ENCODE assay signal across 23 mouse cellular contexts in genomic region chrX:162913651-162914050, GRCm38 (mm10). TPM values are rescaled to one million over a fixed set of nuclear protein-coding genes. Genes with fewer than 3 reads are reported as not detected.
"Had no signal": no experiment of that assay in that cellular context is flagged by ENCODE, and none has a peak within 500 bp of the region (broad histone marks: within the 10 kb centered on the region; RNA-seq: fewer than 3 reads in every experiment).

No protein-coding gene starts in this region.

- H3K4me3 ChIP-seq: liver, embryonic 15.5 days; lung, embryonic 15.5 days; megakaryocyte, embryonic 14.5 days; midbrain, embryonic 13.5 days; midbrain, embryonic 15.5 days; neural tube, embryonic 12.5 days; stomach, embryonic 15.5 days had no signal

- H3K27ac ChIP-seq: liver, embryonic 15.5 days; lung, embryonic 15.5 days; macrophage; midbrain, embryonic 13.5 days; midbrain, embryonic 15.5 days; neural tube, embryonic 12.5 days; stomach, embryonic 15.5 days; stomach, postnatal 0 days had no signal

- H3K27me3 ChIP-seq: liver, embryonic 15.5 days; lung, embryonic 15.5 days; midbrain, embryonic 13.5 days; midbrain, embryonic 15.5 days; neural tube, embryonic 12.5 days; stomach, embryonic 15.5 days had no signal

- H3K4me1 ChIP-seq: liver, embryonic 15.5 days; lung, embryonic 15.5 days; megakaryocyte, embryonic 14.5 days; midbrain, embryonic 13.5 days; midbrain, embryonic 15.5 days; neural tube, embryonic 12.5 days; stomach, embryonic 15.5 days had no signal

- H3K9ac ChIP-seq: liver, embryonic 15.5 days; liver, postnatal 0 days; lung, embryonic 15.5 days; midbrain, embryonic 13.5 days; midbrain, embryonic 15.5 days; neural tube, embryonic 12.5 days; stomach, embryonic 15.5 days had no signal

- H3K36me3 ChIP-seq: liver, embryonic 15.5 days; midbrain, embryonic 15.5 days had no signal

- H3K4me2 ChIP-seq: liver, embryonic 15.5 days; lung, embryonic 15.5 days; midbrain, embryonic 11.5 days; midbrain, embryonic 13.5 days; midbrain, embryonic 15.5 days; neural tube, embryonic 12.5 days; stomach, embryonic 15.5 days had no signal

- ATAC-seq: liver, postnatal 0 days; lung, postnatal 0 days; midbrain, embryonic 13.5 days; midbrain, embryonic 15.5 days had no signal

- DNase-seq: liver, postnatal 0 days; lung, adult 2 months; lung, postnatal 14 days; lung, postnatal 36 days; thymus, adult 18-20 months; thymus, postnatal 14 days; thymus, postnatal 36 days had no signal

- H3K9me3 ChIP-seq: liver, embryonic 15.5 days; lung, embryonic 15.5 days; megakaryocyte, embryonic 14.5 days; midbrain, embryonic 13.5 days; midbrain, embryonic 15.5 days; neural tube, embryonic 12.5 days; stomach, embryonic 15.5 days had no signal

RNA-seq across cellular contexts. Expression of gene S100g, which starts 50.7 kb away (rescaled TPM):
- total RNA-seq: megakaryocyte progenitor cell, adult 5-6 weeks; midbrain, postnatal 0 days; monocyte, adult 5-6 weeks; neutrophil, adult 5-6 weeks had no signal
- polyA plus RNA-seq: macrophage; midbrain, embryonic 11.5 days; midbrain, embryonic 13.5 days; midbrain, embryonic 15.5 days; midbrain, postnatal 0 days; neural tube, embryonic 12.5 days; spleen, adult 2 months had no signal
